Mouse (Mus musculus) urinary bladder, adult 2 months (tissue): ENCODE results near the gene Aplp1. TPM values are rescaled to one million over a fixed set of nuclear protein-coding genes. Genes with fewer than 3 reads are reported as not detected.
"Not testable (repeated sequence)": the region's sequence is repeated elsewhere in the genome, so short reads cannot be mapped to it uniquely, and the experiment has no call there.

Experiments used
- DNase-seq: peaks from one replicate; pipeline ENCODE4 v3.0.0; 2022; ENCODE audit warnings: low spot score
- polyA plus RNA-seq: library from polyadenylated mRNA; depleted of rRNA; stranded (reverse); fragments of >200 nt; gene quantifications from 2 replicates; pipeline ENCODE4 v1.2.3, GENCODE M21; 2012; rRNA removed

The Aplp1 gene
- polyA plus RNA-seq = 4.2 and 4.5 TPM in 2 replicates

GRCm38 (mm10) chr7:30444971-30445751 lies at the start of gene Aplp1:
Aplp1 (minus strand) TSS chr7:30445535.
- DNase-seq = peak; percentile 38

- no peak for DNase-seq
Measured at GRCm38 (mm10) chr7:30493401-30493931, 48.1 kb upstream of the Aplp1 start, which contains the start of gene Prodh2. Prodh2 (plus strand) TSS chr7:30493622.

- DNase-seq = peak; percentile 36
Measured at GRCm38 (mm10) chr7:30492765-30493164, 47.4 kb upstream of the Aplp1 start.

- no peak for DNase-seq
Measured at GRCm38 (mm10) chr7:30490957-30491307, 45.6 kb upstream of the Aplp1 start.

GRCm38 (mm10) chr7:30490251-30490956 lies 45.1 kb upstream of the Aplp1 start:
- no peak for DNase-seq

- DNase-seq = no peak
Measured at GRCm38 (mm10) chr7:30484250-30484649, 38.9 kb upstream of the Aplp1 start.

GRCm38 (mm10) chr7:30477415-30478381 lies 32.4 kb upstream of the Aplp1 start:
- DNase-seq = no peak

GRCm38 (mm10) chr7:30476136-30476535 lies 30.8 kb upstream of the Aplp1 start:
- DNase-seq = not testable (repeated sequence)

GRCm38 (mm10) chr7:30474999-30475398 lies 29.7 kb upstream of the Aplp1 start:
- DNase-seq = no peak

- no peak for DNase-seq
Measured at GRCm38 (mm10) chr7:30472411-30472810, 27.1 kb upstream of the Aplp1 start.

GRCm38 (mm10) chr7:30464816-30465300 lies 19.5 kb upstream of the Aplp1 start:
- no peak for DNase-seq

GRCm38 (mm10) chr7:30463996-30464395 lies 18.7 kb upstream of the Aplp1 start:
- DNase-seq = no peak

GRCm38 (mm10) chr7:30463568-30463967 lies 18.2 kb upstream of the Aplp1 start:
- no peak for DNase-seq

- DNase-seq = no peak
Measured at GRCm38 (mm10) chr7:30459484-30459883, 14.1 kb upstream of the Aplp1 start.

GRCm38 (mm10) chr7:30457629-30458330 lies 12.4 kb upstream of the Aplp1 start, which contains the start of the genes Kirrel2 and Nphs1:
Kirrel2 (minus strand) TSS chr7:30457690.
Nphs1 (plus strand) TSS chr7:30458315.
- no peak for DNase-seq

- no peak for DNase-seq
Measured at GRCm38 (mm10) chr7:30456911-30457628, 11.7 kb upstream of the Aplp1 start.

- DNase-seq = no peak
Measured at GRCm38 (mm10) chr7:30456487-30456886, 11.2 kb upstream of the Aplp1 start.

GRCm38 (mm10) chr7:30454259-30454658 lies 8.9 kb upstream of the Aplp1 start:
- DNase-seq = no peak

GRCm38 (mm10) chr7:30453766-30454165 lies 8.4 kb upstream of the Aplp1 start:
- DNase-seq = no peak

GRCm38 (mm10) chr7:30453327-30453726 lies 8.0 kb upstream of the Aplp1 start:
- no peak for DNase-seq
